Mouse (Mus musculus): ENCODE data around the gene Hspa12b. TPM values are rescaled to one million over a fixed set of nuclear protein-coding genes. Genes with fewer than 3 reads are reported as not detected.

The Hspa12b gene
- polyA plus RNA-seq, 1 experiment from 2014 or later = 14.2 TPM

GRCm38 (mm10) chr2:131163924-131164323, 36.8 kb downstream of the Hspa12b start:
- H3K9ac ChIP-seq (replicated peaks; ENCODE audit: low read depth, low read length) = no peak overlapping the region
- H3K36me3 ChIP-seq (ENCODE audit: control insufficient read depth, insufficient read depth, low read length) = no peaks in the 10 kb centered on the region
- H3K4me3 ChIP-seq (ENCODE audit: low read depth, low read length) = no peak overlapping the region
- H3K4me1 ChIP-seq (ENCODE audit: control insufficient read depth, insufficient read depth, low read length) = peaks cover 4% of the 10 kb centered on the region
- H3K9me3 ChIP-seq (ENCODE audit: control insufficient read depth, low read depth, low read length) = no peaks in the 10 kb centered on the region
- H3K4me2 ChIP-seq (replicated peaks; ENCODE audit: low read depth, low read length) = no peak overlapping the region
- H3K27ac ChIP-seq (ENCODE audit: low read length) = no peak overlapping the region
- no peaks in the 10 kb centered on the region for H3K27me3 ChIP-seq (ENCODE audit: control insufficient read depth, insufficient read depth, low read length)
- 74% methylated on average over 7 of the region's 7 CpGs for WGBS
- no peak for ATAC-seq (ENCODE audit: insufficient number of reproducible peaks, insufficient read depth, low FRiP score, low read depth)

GRCm38 (mm10) chr2:131166172-131166571, 39.1 kb downstream of the Hspa12b start:
- no peak overlapping the region for H3K27ac ChIP-seq (ENCODE audit: low read length)
- no peaks in the 10 kb centered on the region for H3K9me3 ChIP-seq (ENCODE audit: control insufficient read depth, low read depth, low read length)
- H3K36me3 ChIP-seq (ENCODE audit: control insufficient read depth, insufficient read depth, low read length) = no peaks in the 10 kb centered on the region
- H3K4me1 ChIP-seq (ENCODE audit: control insufficient read depth, insufficient read depth, low read length) = no peaks in the 10 kb centered on the region
- H3K9ac ChIP-seq (replicated peaks; ENCODE audit: low read depth, low read length) = no peak overlapping the region
- H3K4me2 ChIP-seq (replicated peaks; ENCODE audit: low read depth, low read length) = no peak overlapping the region
- no peak overlapping the region for H3K4me3 ChIP-seq (ENCODE audit: low read depth, low read length)
- ATAC-seq (ENCODE audit: insufficient number of reproducible peaks, insufficient read depth, low FRiP score, low read depth) = no peak
- 96% methylated on average over 2 of the region's 2 CpGs for WGBS
- H3K27me3 ChIP-seq (ENCODE audit: control insufficient read depth, insufficient read depth, low read length) = peaks cover 9% of the 10 kb centered on the region; the same call in 1 of the 2 replicates

DNA sequence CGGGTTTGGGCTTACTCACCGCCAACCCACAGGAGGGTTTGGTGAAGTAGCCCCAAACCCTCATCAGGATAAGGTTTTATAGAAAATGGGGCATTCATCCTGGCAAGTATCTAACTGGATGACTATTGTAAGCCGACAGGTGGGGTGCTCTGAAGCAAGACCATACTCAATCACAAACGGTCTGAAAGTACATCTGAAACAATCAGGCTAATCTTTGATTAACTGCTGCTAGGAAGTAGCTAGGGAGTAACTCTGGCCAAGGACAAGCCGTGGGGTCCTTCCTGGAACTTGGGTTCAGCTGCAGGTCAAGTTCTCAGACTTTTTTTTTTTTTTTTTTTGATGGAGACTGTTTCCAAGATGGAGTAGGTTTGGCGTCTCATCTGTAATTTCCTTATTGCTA, 40.9 kb downstream of the Hspa12b start:
- peaks cover 19% of the 10 kb centered on the region; the same call in 1 of the 2 replicates for H3K27me3 ChIP-seq (ENCODE audit: control insufficient read depth, insufficient read depth, low read length)
- ATAC-seq (ENCODE audit: insufficient number of reproducible peaks, insufficient read depth, low FRiP score, low read depth) = no peak
- no peaks in the 10 kb centered on the region for H3K9me3 ChIP-seq (ENCODE audit: control insufficient read depth, low read depth, low read length)
- no peak overlapping the region for H3K9ac ChIP-seq (replicated peaks; ENCODE audit: low read depth, low read length)
- 77% methylated on average over 6 of the region's 6 CpGs for WGBS
- no peak overlapping the region for H3K4me2 ChIP-seq (replicated peaks; ENCODE audit: low read depth, low read length)
- no peak overlapping the region for H3K4me3 ChIP-seq (ENCODE audit: low read depth, low read length)
- no peak overlapping the region for H3K27ac ChIP-seq (ENCODE audit: low read length)
- no peaks in the 10 kb centered on the region for H3K4me1 ChIP-seq (ENCODE audit: control insufficient read depth, insufficient read depth, low read length)
- no peaks in the 10 kb centered on the region for H3K36me3 ChIP-seq (ENCODE audit: control insufficient read depth, insufficient read depth, low read length)

GRCm38 (mm10) chr2:131168914-131169313, 41.8 kb downstream of the Hspa12b start:
- Histone ChIP-seq H3K27me3 (ENCODE audit: control insufficient read depth, insufficient read depth, low read length) (peaks cover 19% of the 10 kb centered on the region; the same call in 1 of the 2 replicates), H3K4me3 (ENCODE audit: low read depth, low read length) (no peak overlapping the region), H3K4me1 (ENCODE audit: control insufficient read depth, insufficient read depth, low read length) (peaks cover 2% of the 10 kb centered on the region; the same call in 1 of the 2 replicates), H3K9ac (replicated peaks; ENCODE audit: low read depth, low read length) (no peak overlapping the region), H3K27ac (ENCODE audit: low read length) (no peak overlapping the region), H3K4me2 (replicated peaks; ENCODE audit: low read depth, low read length) (no peak overlapping the region), H3K36me3 (ENCODE audit: control insufficient read depth, insufficient read depth, low read length) (no peaks in the 10 kb centered on the region), H3K9me3 (ENCODE audit: control insufficient read depth, low read depth, low read length) (no peaks in the 10 kb centered on the region)
- no peak for ATAC-seq (ENCODE audit: insufficient number of reproducible peaks, insufficient read depth, low FRiP score, low read depth)
- WGBS = 70% methylated on average over 1 of the region's 1 CpGs

DNA sequence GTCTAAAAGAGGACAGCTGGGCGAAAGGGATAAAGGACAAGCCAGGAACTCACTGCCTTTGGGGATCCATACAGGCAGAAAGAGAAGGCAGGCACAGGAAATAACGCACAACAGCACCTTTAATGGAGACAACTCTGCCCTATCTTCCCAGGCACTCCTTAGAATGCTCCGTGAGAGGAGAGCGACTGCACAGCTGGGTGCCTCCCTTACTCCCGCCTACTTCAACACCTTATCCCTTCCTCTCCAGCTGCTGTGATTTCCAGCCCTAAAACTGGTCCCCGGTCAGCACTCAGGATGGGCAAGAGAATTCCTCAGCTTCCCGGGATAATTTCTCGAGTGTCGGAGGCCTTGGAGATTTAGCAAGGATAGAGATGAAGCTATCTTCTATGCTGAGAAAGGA, 43.9 kb downstream of the Hspa12b start:
- H3K27ac ChIP-seq (ENCODE audit: low read length) = no peak overlapping the region
- no peak overlapping the region for H3K9ac ChIP-seq (replicated peaks; ENCODE audit: low read depth, low read length)
- peaks cover 12% of the 10 kb centered on the region; the same call in 1 of the 2 replicates for H3K4me1 ChIP-seq (ENCODE audit: control insufficient read depth, insufficient read depth, low read length)
- WGBS = 28% methylated on average over 9 of the region's 9 CpGs
- H3K9me3 ChIP-seq (ENCODE audit: control insufficient read depth, low read depth, low read length) = no peaks in the 10 kb centered on the region
- ATAC-seq (ENCODE audit: insufficient number of reproducible peaks, insufficient read depth, low FRiP score, low read depth) = no peak
- H3K4me3 ChIP-seq (ENCODE audit: low read depth, low read length) = peak overlapping the region; percentile 16; the same call in 1 of the 2 replicates
- H3K27me3 ChIP-seq (ENCODE audit: control insufficient read depth, insufficient read depth, low read length) = peaks cover 19% of the 10 kb centered on the region; the same call in 1 of the 2 replicates
- H3K36me3 ChIP-seq (ENCODE audit: control insufficient read depth, insufficient read depth, low read length) = no peaks in the 10 kb centered on the region; the same call in 1 of the 2 replicates
- H3K4me2 ChIP-seq (replicated peaks; ENCODE audit: low read depth, low read length) = peak overlapping the region; percentile 37

DNA sequence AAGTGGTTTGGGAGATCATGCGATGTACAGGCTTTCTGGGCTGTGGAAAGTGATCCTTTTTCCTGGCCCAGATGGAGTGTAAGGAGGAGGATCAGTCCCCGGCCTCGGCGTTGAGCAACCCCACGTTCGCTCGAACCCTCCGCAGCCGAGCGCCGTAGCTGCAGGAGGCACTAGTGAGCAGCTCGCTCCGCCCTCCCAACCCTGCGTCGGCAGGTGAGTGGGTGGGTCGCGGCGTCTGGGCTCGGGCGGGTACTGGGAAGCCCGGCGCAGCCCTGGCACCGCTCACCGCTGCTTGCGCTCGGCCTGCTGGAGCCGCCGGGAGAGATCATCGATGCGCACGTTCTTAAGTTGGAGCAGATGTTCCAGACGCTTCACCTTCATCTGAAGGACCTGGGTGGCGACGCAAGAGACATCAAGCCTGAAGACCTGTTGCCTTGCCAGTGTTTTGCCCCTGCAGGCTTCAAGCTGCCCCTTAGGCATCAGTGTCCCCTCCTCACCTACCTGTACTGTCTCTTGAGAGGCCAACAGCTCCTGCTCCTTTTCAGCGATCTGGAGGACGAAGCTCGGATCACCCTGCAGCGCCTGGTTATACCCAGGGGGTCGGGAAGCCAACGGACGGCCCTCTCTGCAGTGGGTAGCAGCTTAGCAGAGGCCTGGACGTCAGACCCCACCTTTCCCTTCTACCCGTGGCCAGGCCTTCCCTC, 44.5 kb downstream of the Hspa12b start:
- H3K36me3 ChIP-seq (ENCODE audit: control insufficient read depth, insufficient read depth, low read length) = no peaks in the 10 kb centered on the region; the same call in 1 of the 2 replicates
- peaks cover 19% of the 10 kb centered on the region; the same call in 1 of the 2 replicates for H3K27me3 ChIP-seq (ENCODE audit: control insufficient read depth, insufficient read depth, low read length)
- no peak overlapping the region for H3K27ac ChIP-seq (ENCODE audit: low read length)
- H3K4me2 ChIP-seq (replicated peaks; ENCODE audit: low read depth, low read length) = peak overlapping the region; percentile 37
- peak; percentile 29; the same call in 1 of the 2 replicates for ATAC-seq (ENCODE audit: insufficient number of reproducible peaks, insufficient read depth, low FRiP score, low read depth)
- H3K9me3 ChIP-seq (ENCODE audit: control insufficient read depth, low read depth, low read length) = no peaks in the 10 kb centered on the region
- H3K9ac ChIP-seq (replicated peaks; ENCODE audit: low read depth, low read length) = 0 out of 2 replicates have a peak overlapping the region, but pooled peaks have one; percentile 21
- peaks cover 14% of the 10 kb centered on the region; the same call in 1 of the 2 replicates for H3K4me1 ChIP-seq (ENCODE audit: control insufficient read depth, insufficient read depth, low read length)
- H3K4me3 ChIP-seq (ENCODE audit: low read depth, low read length) = peak overlapping the region; percentile 16; the same call in 1 of the 2 replicates
- 8% methylated on average over 43 of the region's 43 CpGs for WGBS

DNA sequence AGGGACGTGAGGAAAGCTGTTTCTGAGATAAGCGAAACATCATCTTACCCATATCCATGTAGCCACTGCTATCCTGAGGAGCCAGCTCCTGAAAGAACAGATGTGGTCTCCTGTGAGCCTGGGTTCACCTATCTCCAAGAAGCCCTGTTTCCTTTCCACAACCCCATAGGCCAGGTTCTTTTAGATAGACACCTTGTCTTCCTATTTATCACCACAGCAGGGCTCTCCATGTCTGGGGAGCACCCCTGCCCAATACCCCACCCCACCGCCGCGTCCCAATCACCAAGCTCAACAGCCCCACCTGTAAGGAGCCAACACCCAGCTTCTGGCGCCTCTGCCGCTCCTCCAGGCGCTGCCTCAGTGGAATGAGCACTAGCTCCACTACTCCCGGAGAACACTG, 45.2 kb downstream of the Hspa12b start:
- Histone ChIP-seq H3K4me2 (replicated peaks; ENCODE audit: low read depth, low read length) (no peak overlapping the region), H3K4me1 (ENCODE audit: control insufficient read depth, insufficient read depth, low read length) (peaks cover 20% of the 10 kb centered on the region; the same call in 1 of the 2 replicates), H3K27me3 (ENCODE audit: control insufficient read depth, insufficient read depth, low read length) (peaks cover 19% of the 10 kb centered on the region; the same call in 1 of the 2 replicates), H3K27ac (ENCODE audit: low read length) (no peak overlapping the region), H3K4me3 (ENCODE audit: low read depth, low read length) (no peak overlapping the region), H3K9me3 (ENCODE audit: control insufficient read depth, low read depth, low read length) (no peaks in the 10 kb centered on the region), H3K9ac (replicated peaks; ENCODE audit: low read depth, low read length) (no peak overlapping the region), H3K36me3 (ENCODE audit: control insufficient read depth, insufficient read depth, low read length) (no peaks in the 10 kb centered on the region; the same call in none of the 2 replicates)
- ATAC-seq (ENCODE audit: insufficient number of reproducible peaks, insufficient read depth, low FRiP score, low read depth) = no peak
- WGBS = 42% methylated on average over 9 of the region's 9 CpGs

GRCm38 (mm10) chr2:131174700-131175099, 47.6 kb downstream of the Hspa12b start:
- Histone ChIP-seq H3K9me3 (ENCODE audit: control insufficient read depth, low read depth, low read length) (no peaks in the 10 kb centered on the region), H3K4me3 (ENCODE audit: low read depth, low read length) (peak overlapping the region; percentile 25), H3K27ac (ENCODE audit: low read length) (no peak overlapping the region), H3K4me2 (replicated peaks; ENCODE audit: low read depth, low read length) (peak overlapping the region; percentile 76), H3K27me3 (ENCODE audit: control insufficient read depth, insufficient read depth, low read length) (peaks cover 19% of the 10 kb centered on the region; the same call in 1 of the 2 replicates), H3K9ac (replicated peaks; ENCODE audit: low read depth, low read length) (no peak overlapping the region), H3K36me3 (ENCODE audit: control insufficient read depth, insufficient read depth, low read length) (peaks cover 6% of the 10 kb centered on the region), H3K4me1 (ENCODE audit: control insufficient read depth, insufficient read depth, low read length) (peaks cover 36% of the 10 kb centered on the region)
- ATAC-seq (ENCODE audit: insufficient number of reproducible peaks, insufficient read depth, low FRiP score, low read depth) = peak; percentile 16; the same call in 1 of the 2 replicates
- WGBS = 6% methylated on average over 11 of the region's 11 CpGs

All from stomach, embryonic 14.5 days (tissue).